Mouse (Mus musculus) kidney, adult 2 months (tissue): ENCODE measurements at regions not wholly inside any gene's neighbourhood (a gene's known extent, or its start where the extent isn't known, plus 50 kb on each side); places are given as distances from the start of the nearest gene placed in this dataset.

Experiments
- CTCF ChIP-seq: fragments of 200-500 bp; conservative IDR thresholded peaks from 2 replicates; pipeline ENCODE4 v1.5.1; 2011; ENCODE audit warnings: low read depth, mild to moderate bottlenecking, control low read depth, low read length, moderate library complexity, mixed read lengths; ENCODE audit not compliant: insufficient read depth, insufficient read length
- POLR2A ChIP-seq: fragments of 200-500 bp; IDR thresholded peaks from one replicate; pipeline ENCODE4 v1.6.1; 2011; ENCODE audit warnings: low read depth, low read length, control low read depth

DNA sequence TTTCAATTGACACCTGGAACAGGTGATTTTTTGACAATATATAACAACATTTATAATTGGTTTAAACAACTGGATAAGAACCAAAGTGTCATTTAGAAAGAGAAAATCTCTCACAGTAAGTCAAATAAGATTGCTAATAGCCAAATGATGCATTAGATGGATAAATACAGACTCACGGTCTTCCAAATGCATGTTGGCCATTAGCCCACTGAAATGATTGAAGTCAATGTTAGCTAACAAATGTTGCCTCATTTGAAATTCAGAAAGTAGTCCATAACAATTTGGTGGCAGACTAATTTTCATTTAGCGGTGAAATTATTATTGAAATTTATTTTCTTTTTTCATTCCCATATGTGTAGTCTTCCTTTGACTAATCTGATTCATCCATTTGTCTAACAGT is 354.9 kb downstream of the Rprm start:
- TF ChIP-seq POLR2A: no peak
- TF ChIP-seq CTCF: no peak
